In genomic region chr1:134099516-134100235, GRCm38 (mm10) we compare ENCODE assay signal across 7 mouse cellular contexts. TPM values are rescaled to one million over a fixed set of nuclear protein-coding genes. Genes with fewer than 3 reads are reported as not detected.
A peak's percentile ranks its signal among the peaks of the same experiment; 100 is the strongest.
DNase-seq lines count a peak whose midpoint lies in the region; ATAC-seq and TF ChIP-seq lines count a peak whose summit lies in the region.

No protein-coding gene starts in this region.

- in situ Hi-C loops in ES-E14 (cut with MboI; ENCODE audit: low sequenced_read_pairs in 2 of 2, unreplicated experiment in 2 of 2), result no loop called here

- H3K79me2 ChIP-seq in C2C12 (ENCODE audit: control insufficient read depth, insufficient read depth), result no peaks in the 10 kb centered on the region

- peaks cover 11 to 27% of the 10 kb centered on the region in 2 experiments for H3K4me1 ChIP-seq in ES-E14 (ENCODE audit: control insufficient read depth in 2 of 2, insufficient read depth in 2 of 2, low read length in 2 of 2, poor library complexity in 1 of 2)
- peaks cover 80% of the 10 kb centered on the region for H3K4me1 ChIP-seq in heart, embryonic 13.5 days
- peaks cover 57% of the 10 kb centered on the region for H3K4me1 ChIP-seq in neural tube, embryonic 12.5 days

- H3ac ChIP-seq in C2C12 (ENCODE audit: control insufficient read depth, insufficient read length, low read depth), result peak overlapping the region; percentile 54

- H3K27me3 ChIP-seq in C2C12 (ENCODE audit: control insufficient read depth, insufficient read depth, insufficient read length), result no peaks in the 10 kb centered on the region
- no peaks in the 10 kb centered on the region for H3K27me3 ChIP-seq in heart, embryonic 13.5 days (replicated peaks)
- H3K27me3 ChIP-seq in neural tube, embryonic 12.5 days (replicated peaks), result no peaks in the 10 kb centered on the region

- no peak for ATAC-seq in heart, embryonic 13.5 days (ENCODE audit: extremely low read depth, insufficient number of reproducible peaks, low FRiP score, low TSS enrichment)
- ATAC-seq in neural tube, embryonic 12.5 days (ENCODE audit: low FRiP score, low read depth), result no peak

- H3K4me2 ChIP-seq in heart, embryonic 13.5 days, result peak overlapping the region; percentile 78
- H3K4me2 ChIP-seq in neural tube, embryonic 12.5 days (replicated peaks), result peak overlapping the region; percentile 74

- peak overlapping the region; percentile 56; the same call in 1 of the 2 replicates for H3K9ac ChIP-seq in ES-E14 (ENCODE audit: insufficient read depth, low read depth, low read length, poor library complexity, severe bottlenecking)
- peak overlapping the region; percentile 85 for H3K9ac ChIP-seq in heart, embryonic 13.5 days
- peak overlapping the region; percentile 38 for H3K9ac ChIP-seq in neural tube, embryonic 12.5 days

- 15% methylated on average over 12 of the region's 12 CpGs for WGBS in heart, embryonic 13.5 days
- 28% methylated on average over 12 of the region's 12 CpGs for WGBS in neural tube, embryonic 12.5 days

- H3K4me3 ChIP-seq in C2C12 (ENCODE audit: insufficient read depth, poor library complexity, severe bottlenecking) (peak overlapping the region; percentile 16), ES-E14 (ENCODE audit: insufficient read depth in 1 of 2, low read depth in 1 of 2, low read length in 2 of 2, poor library complexity in 1 of 2, severe bottlenecking in 1 of 2) (peak overlapping the region; percentile 43 to 71)
- peak overlapping the region; percentile 52 for H3K4me3 ChIP-seq in heart, embryonic 13.5 days
- H3K4me3 ChIP-seq in neural tube, embryonic 12.5 days, result peak overlapping the region; percentile 32

- H3K36me3 ChIP-seq in C2C12 (ENCODE audit: control insufficient read depth, insufficient read depth), result no peaks in the 10 kb centered on the region
- no peaks in the 10 kb centered on the region for H3K36me3 ChIP-seq in ES-E14 (ENCODE audit: control insufficient read depth, insufficient read depth, low read length, poor library complexity, severe bottlenecking)
- H3K36me3 ChIP-seq in heart, embryonic 13.5 days, result no peaks in the 10 kb centered on the region
- no peaks in the 10 kb centered on the region; the same call in 1 of the 2 replicates for H3K36me3 ChIP-seq in neural tube, embryonic 12.5 days

- no peak for DNase-seq in ES-E14 (ENCODE audit: low read depth, low spot score)
- DNase-seq in kidney, postnatal 36 days, result peak; percentile 40 to 69
- DNase-seq in adrenal gland, postnatal 14 days, result no peak
- no peak for DNase-seq in embryo, embryonic 11 days

- H3K9me3 ChIP-seq in ES-E14 (ENCODE audit: control insufficient read depth, insufficient read depth, low read depth, low read length), result no peaks in the 10 kb centered on the region
- H3K9me3 ChIP-seq in heart, embryonic 13.5 days, result no peaks in the 10 kb centered on the region
- H3K9me3 ChIP-seq in neural tube, embryonic 12.5 days, result no peaks in the 10 kb centered on the region

- H3K27ac ChIP-seq in ES-E14 (ENCODE audit: insufficient read depth, low read depth, low read length, poor library complexity, severe bottlenecking), result no peak overlapping the region
- peak overlapping the region; percentile 99 for H3K27ac ChIP-seq in heart, embryonic 13.5 days (replicated peaks)
- peak overlapping the region; percentile 43; the same call in 1 of the 2 replicates for H3K27ac ChIP-seq in neural tube, embryonic 12.5 days

- H3K79me3 ChIP-seq in C2C12 (ENCODE audit: low read depth), result no peaks in the 10 kb centered on the region

- no peak for TF ChIP-seq CTCF in C2C12 (IDR thresholded peaks at IDR 0.05; ENCODE audit: control insufficient read depth, insufficient read depth, insufficient read length)

TF ChIP-seq in C2C12, 6 proteins besides CTCF, POLR2A, EP300 and RAD21:
- TF ChIP-seq CEBPB (IDR thresholded peaks at IDR 0.05; ENCODE audit: low read depth), result no peak
- no peak for TF ChIP-seq FOSL1 (IDR thresholded peaks at IDR 0.05; ENCODE audit: insufficient read depth, low read length, poor library complexity, severe bottlenecking)
- peak; percentile 53 for TF ChIP-seq MYOD1 (IDR thresholded peaks at IDR 0.05; ENCODE audit: control insufficient read depth, insufficient read length, low read depth)
- TF ChIP-seq MAX (IDR thresholded peaks at IDR 0.05), result no peak
- TF ChIP-seq MYOG (IDR thresholded peaks at IDR 0.05; ENCODE audit: control insufficient read depth, extremely low read depth, insufficient read length), result no peak

TF ChIP-seq in ES-E14, 5 proteins besides CTCF, POLR2A, EP300 and RAD21:
- TF ChIP-seq HCFC1 (IDR thresholded peaks at IDR 0.05; ENCODE audit: borderline replicate concordance, insufficient read depth, low read length) (no peak), ZC3H11A (IDR thresholded peaks at IDR 0.05; ENCODE audit: borderline replicate concordance, low read depth, low read length) (no peak), MAFK (IDR thresholded peaks at IDR 0.05; ENCODE audit: insufficient read depth, low read depth, low read length) (no peak), CHD2 (IDR thresholded peaks at IDR 0.05; ENCODE audit: low read depth, low read length) (no peak), ZNF384 (IDR thresholded peaks at IDR 0.05; ENCODE audit: low read depth, low read length) (no peak)

RNA-seq across cellular contexts. Expression of gene Chit1, which starts 11.4 kb away (rescaled TPM):
- 0.02 TPM for polyA plus RNA-seq in C2C12 (2012; fragmentation: generic; extraction: Trizol)
- 0.13 and 0.32 TPM in 2 replicates for total RNA-seq in ES-E14 (2012; rRNA removed)
- polyA plus RNA-seq in heart, embryonic 13.5 days (2015; fragmentation: Nextera tagmentation; extraction: Ambion mirVana), result 0.59 and 0.75 TPM in 2 replicates
- 0.15 and 0.38 TPM in 2 replicates for polyA plus RNA-seq in neural tube, embryonic 12.5 days (2016; fragmentation: Nextera tagmentation; extraction: Ambion mirVana)
- not detected in 2 replicates for total RNA-seq in adrenal gland, postnatal 14 days (2021)

RNA-seq across cellular contexts. Expression of gene Btg2, which starts 20.8 kb away (rescaled TPM):
- 10.2 TPM for polyA plus RNA-seq in C2C12 (2012; fragmentation: generic; extraction: Trizol)
- 40.2 and 47.5 TPM in 2 replicates for total RNA-seq in ES-E14 (2012; rRNA removed)
- 33.1 and 37.0 TPM in 2 replicates for polyA plus RNA-seq in heart, embryonic 13.5 days (2015; fragmentation: Nextera tagmentation; extraction: Ambion mirVana)
- 114 and 120 TPM in 2 replicates for polyA plus RNA-seq in neural tube, embryonic 12.5 days (2016; fragmentation: Nextera tagmentation; extraction: Ambion mirVana)
- total RNA-seq in adrenal gland, postnatal 14 days (2021), result 36.7 and 58.2 TPM in 2 replicates

Comparison
In these comparisons a context has a peak if more than half of its experiments do, and no peak if none do; other contexts are left out.
1. DNase-seq: peak in kidney, postnatal 36 days (2 of 2); none in ES-E14 (single experiment), adrenal gland, postnatal 14 days (single experiment) and embryo, embryonic 11 days (single experiment).
2. Peak in every context shown above with its lines, with median percentiles within 50 percentile points of each other: H3K4me3 ChIP-seq and H3K9ac ChIP-seq.